Mouse (Mus musculus) heart, adult 2 months (tissue): ENCODE measurements around the gene Cdh6.

Experiments
- CTCF ChIP-seq: fragments of 200-600 bp; IDR thresholded peaks from 2 replicates; pipeline ENCODE4 v1.8.1; 2022; ENCODE audit warnings: antibody characterized with exemption, mild to moderate bottlenecking, moderate library complexity
- POLR2A ChIP-seq: fragments of 200-500 bp; IDR thresholded peaks from 2 replicates; pipeline ENCODE4 v1.6.1; 2011; ENCODE audit warnings: mild to moderate bottlenecking, low read depth, low read length, control low read depth; ENCODE audit not compliant: insufficient read depth

- no peak for TF ChIP-seq POLR2A
- peak; percentile 23; the same call in 1 of the 2 replicates for TF ChIP-seq CTCF
Observed at GRCm38 (mm10) chr15:13001549-13001948, 171.9 kb downstream of the Cdh6 start.
